Mouse (Mus musculus) right cerebral cortex, adult 18-20 months (tissue): ENCODE data around the gene Scn9a.
A peak's percentile ranks its signal among the peaks of the same experiment; 100 is the strongest.

Experiments used
- DNase-seq: peaks from one replicate; pipeline ENCODE4 v3.0.0; 2022; ENCODE audit warnings: mixed read lengths

Scn9a gene

DNA sequence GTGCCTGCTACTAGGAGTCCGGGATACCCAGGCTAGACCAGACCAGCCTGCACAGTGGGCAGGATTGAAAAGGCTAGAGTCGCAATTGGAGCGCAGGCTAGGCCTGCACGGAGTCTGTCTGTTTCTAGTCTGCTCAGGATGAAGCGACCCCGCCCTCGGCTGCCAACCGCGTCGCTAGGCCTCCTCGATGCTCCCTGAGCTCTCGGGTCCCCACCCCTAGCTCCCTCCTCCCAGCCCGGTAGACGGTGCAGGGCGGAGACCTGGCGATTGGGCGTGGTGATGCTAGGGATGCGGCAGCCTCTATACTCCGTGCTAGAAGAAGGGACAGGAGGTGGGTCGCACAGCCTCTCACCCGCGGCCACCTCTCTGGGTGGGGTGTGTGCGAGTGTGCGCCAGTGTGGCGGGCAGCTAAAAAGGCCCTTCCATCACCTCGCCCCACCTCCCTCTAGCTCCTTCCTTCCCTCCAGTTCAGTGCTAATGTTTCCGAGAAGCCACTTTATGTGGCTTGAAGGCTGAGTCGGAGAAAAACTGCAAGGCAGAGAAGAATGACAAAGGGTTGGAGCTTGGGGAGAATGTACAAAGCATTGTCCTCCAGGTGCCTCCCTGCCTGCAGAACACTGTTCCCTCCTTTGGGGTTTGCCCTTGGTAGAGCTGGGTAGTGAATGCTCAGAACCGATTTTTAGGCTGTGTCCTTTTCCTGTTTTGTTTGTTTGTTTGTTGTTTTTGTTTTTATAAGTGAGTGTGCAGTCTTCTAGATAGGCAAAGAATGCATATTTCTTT lies at the start of gene Scn9a:
Gene Scn9a (minus strand): TSS at position 383 of the 780 bp plus-strand sequence.
- peak; percentile 37 for DNase-seq

DNA sequence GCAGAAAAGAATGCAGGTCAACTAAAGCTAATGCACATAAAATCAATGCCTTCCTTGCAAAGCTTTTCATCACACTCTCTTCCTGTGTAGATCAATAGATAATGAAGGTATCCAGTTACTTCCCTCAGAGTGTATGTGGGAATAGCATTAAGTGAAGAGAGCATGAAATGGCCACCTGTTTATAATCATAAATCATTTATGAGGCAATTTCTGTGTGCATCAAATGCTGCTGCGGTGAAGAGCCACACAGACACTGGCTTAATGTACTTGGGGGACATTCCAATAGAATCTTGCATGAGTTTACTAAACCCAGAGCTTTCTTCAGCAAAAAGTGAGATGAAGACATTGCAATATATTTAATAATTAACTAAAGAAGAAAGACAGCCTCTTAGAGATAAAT lies 27.2 kb upstream of the Scn9a start:
- DNase-seq = no peak

DNA sequence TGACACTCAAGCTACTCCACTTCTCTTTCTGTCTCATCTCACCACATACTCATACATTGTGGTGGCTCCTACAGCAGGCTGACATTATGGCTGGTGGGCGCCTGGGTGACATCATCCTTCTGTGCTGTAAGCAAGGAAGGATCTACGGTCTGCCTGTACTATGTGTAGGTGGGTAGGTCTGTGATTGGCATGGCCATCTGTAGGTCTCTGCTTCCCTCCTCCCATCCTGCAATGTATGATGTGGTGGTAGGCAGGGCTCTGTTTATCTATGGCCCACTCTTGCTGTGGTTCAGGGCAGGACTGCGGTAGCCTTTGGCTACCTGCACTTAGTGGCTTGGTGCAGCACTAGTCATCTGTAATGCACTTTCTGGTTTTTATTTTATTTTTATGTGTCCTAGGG lies 21.7 kb upstream of the Scn9a start:
- no peak for DNase-seq

DNA sequence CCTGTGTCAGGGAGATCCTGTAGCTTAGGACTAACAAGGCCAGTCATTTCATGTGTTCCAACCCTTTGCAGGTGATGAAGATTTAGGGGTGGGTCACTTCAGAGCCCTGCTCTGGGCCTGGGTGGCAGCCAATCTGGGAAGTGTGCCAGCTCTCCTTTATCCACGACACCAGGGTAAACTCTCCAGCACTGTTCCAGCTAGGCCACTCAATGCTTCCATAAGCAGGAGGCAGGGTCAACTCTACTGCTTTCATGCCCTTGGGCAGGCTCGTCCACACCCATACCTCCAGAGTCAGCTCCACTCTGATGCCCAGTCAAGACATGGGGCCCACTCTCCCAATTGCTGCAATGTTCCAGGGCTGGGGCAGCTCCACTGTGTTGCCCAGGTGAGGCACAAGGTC lies 20.7 kb upstream of the Scn9a start:
- no peak for DNase-seq

DNA sequence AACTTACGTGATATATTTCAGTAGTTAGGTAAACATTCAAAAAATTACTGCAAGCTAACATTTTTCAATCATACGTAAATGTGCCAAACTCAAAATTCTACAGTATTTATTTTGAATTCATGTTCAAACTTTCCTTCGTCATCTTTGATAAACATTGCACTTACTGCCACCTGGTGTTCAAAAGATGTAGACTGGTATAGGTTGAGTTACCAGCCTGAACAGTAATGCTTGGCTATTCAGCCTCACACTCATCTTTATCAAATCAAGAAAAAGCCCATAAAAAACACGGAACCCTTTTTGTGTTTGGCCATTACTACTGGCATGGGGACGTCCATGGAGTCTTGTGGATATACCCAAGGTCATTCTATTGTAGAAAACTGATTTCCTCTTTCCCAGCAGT lies 9.6 kb upstream of the Scn9a start:
- DNase-seq = peak; percentile 8

DNA sequence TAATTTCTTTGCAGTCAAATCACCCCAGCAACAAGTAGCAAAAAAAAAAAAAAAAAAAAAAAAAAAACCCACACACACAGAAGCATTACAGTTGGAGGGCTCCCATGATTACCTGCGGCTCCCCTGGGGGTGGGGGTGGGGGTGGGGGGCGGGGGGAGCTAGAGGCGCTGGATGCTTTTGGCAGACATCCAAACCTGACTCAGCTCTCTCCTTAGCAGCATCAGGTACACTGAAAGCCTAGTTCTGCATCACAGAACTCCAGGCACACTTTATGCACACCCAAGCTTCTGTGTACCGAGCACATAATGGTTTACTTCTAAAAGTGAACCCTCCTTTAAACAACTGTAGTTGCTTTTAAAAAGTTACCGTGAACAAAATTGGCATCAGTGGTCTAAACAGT lies 2.0 kb downstream of the Scn9a start:
- no peak for DNase-seq

DNA sequence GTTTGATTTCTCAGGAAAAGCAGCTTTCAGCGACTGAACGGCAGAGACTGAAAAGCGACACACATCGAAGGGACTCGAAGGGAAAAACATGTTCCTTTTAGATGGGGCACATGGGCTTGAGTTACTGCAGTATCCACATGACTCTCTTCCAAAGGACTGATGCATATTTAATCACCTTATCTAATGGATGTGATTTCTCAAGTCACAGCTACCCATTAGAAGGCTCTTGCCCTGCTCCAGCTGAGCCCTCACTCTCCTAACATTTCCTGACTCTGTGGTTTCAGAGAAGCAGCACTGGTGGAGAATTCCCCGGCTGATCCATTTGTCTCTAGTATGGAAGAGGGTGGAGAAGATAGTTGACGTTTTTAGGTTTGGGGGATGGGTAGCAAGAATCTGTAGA lies 23.7 kb downstream of the Scn9a start:
- DNase-seq = no peak

DNA sequence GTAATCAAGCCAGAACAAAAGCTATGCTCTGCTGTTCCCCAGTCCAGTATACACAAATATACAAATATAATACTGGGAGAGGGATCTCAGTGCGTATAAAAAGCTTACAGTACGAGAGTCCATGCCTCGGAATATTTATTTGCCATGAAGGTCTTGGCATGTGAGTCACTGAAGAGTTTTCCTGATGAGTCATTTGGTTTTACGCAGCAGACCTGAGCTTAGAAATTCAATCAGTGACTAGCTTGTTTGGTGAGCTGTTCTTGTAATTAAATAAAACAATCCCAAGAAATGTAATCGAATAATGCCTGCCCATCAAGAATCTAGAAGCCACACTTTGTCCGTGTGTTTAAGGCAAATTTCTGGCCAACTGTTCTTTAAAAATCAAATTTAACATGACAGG lies 37.4 kb downstream of the Scn9a start:
- DNase-seq = no peak

DNA sequence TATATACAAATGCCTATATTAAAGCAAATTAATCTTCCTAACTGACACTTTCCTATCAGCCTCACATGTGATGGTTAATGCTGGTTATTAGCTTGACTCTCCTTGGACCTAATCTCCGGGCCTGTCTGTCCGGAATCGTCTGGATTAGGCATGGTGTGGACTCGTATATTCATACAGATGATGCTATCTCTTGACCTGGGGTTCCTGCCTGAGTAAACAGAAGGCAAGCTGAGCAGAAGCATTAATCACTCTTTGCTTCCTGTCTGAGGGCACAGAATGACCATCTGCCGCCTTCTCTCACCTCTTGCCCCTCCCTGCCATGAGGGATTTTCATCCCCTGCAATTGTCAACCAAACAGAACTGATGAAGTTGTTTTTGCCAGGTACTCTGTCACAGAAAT lies 38.6 kb downstream of the Scn9a start:
- no peak for DNase-seq

DNA sequence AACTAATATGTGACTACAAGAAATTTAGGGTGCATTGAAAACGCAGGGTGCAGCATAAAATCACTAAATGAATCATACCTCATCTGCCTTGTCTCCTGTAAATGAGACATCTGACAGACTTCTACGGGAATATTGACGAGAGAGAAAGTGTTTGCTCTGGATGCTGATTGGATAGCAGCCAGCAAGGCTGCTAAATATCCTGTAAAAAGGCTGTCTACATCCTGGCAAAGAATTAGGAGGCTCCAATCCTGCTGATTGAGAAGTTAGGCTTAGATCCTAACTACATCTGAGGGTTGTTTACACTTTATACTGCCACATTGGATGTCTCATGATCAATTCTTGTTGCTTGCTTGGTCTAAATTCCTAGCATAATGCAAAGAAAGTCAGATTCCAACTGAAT lies 44.6 kb downstream of the Scn9a start:
- DNase-seq = no peak

DNA sequence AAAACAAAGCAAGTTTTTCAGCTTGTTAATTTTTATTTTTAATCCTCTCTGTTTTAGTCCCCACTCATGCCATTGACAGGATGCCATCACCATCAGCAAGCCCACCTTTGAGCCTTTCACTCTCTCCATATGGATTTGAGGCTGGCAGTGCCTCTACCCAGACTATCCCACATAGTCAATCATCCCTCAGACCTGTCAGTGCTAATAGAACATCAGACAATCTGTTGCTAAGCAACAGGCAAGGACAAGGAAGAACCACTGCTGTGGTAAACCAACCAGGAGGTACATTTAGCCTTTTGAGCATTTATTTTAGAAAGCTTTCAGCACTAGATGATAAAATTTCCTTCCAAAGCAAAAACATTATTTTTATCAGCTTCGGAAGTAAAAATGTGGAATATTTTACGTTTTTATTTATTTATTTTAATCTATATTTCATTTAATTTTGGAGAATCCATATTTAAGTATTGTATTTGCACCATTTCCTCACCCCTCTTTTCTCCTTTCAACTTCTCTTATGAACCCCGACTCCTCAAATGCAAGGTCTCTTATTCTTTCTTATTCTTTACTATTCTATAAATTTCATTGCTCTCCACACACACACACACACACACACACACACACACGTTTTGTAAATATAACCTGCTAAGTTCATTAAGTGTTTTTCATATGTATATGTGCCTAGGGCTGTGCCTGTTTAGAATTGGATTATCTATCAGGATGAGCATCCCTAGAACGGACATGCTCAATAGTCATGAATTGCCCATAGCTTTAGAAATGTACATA lies 54.5 kb downstream of the Scn9a start:
- no peak for DNase-seq

DNA sequence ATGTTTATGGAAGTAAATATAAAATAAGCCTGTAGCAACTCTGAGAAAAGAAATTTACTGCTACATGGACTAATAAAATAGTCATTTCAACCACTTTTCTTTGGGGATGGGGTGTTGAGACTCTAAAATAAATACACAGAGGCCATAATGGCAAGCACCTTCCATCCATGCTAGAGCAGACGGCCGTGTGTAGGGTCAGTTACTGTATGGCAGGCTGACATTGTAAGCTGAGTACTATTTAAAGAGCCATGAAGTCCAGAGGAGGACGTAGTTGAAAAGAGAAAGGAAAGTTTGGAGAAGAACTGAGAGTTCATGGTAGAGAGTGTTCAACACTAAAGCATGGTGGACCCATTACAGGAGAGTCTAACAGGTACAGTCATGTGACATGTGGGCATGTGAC lies 86.5 kb downstream of the Scn9a start:
- no peak for DNase-seq

DNA sequence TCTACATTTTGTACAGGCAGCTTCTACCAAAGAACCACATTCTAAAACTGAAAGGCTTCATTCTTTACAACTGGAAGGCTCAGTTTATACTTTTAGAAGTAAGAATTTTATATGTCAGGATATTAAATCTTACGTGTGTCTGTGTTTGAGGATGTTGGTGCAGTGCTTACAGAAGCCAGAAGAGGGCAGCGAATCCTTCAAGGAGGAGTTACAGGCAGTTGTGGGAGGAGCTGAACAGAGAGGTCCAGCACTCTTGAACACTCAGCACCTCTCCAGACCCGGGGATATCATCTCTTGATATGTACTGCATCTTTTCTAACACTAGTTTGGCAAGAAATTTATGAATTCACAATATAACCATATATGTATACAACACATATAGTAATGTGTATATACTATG lies 114.8 kb downstream of the Scn9a start:
- DNase-seq = no peak

DNA sequence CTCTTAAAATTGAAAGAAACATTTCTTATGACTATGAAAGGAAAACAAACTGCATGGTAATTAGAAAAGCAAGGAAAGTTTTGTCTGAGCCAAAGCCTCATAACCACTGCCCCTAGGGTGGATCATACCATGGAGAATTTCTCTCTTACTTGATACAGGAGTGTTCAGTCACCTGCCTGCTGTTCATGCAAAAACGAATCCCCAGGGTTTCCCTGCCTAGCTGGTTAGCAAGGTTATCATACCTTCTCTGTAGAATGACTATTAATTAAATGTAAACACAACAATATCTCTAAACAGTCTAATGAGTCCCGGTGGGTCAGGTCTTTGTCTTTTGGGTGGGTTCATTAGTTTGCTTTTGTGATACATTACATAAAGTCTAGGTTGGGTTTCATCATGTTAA lies 123.3 kb downstream of the Scn9a start:
- no peak for DNase-seq

DNA sequence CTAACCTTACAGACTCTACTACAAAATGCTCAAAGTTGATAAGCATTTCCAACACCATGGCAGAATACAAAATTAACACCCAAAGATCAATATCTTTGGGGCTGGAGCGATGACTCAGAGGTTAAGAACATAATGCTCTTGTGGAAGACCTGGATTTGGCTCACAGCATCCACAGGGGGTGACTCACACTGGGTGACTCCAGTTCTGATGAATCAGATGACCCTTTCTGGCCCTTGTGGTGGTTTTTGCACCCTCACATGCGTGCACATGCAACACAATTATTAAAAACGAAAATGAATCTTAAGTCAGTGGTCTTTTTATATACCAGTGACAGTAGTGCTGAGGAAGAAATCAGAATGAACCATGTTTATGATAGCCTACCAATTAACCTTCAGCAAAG lies 126.7 kb downstream of the Scn9a start:
- no peak for DNase-seq

DNA sequence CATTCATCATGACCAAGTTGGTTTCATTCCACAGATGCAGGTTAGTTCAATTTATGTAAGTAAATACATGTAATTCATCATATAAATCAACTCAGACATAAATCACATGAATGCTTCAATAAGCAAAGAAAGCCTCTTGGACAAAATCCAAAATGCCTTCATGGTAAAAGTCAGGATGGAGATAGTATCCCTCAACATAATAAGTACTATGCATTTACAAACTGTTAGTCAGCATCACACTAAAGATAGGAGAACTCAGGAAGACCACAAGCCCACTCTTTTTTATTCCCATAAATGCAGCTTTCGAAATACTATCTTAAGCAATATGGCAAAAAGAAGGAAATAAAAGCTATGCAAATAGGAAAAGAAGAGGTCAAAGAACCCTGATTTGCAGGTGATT lies 127.1 kb downstream of the Scn9a start:
- DNase-seq = no peak

DNA sequence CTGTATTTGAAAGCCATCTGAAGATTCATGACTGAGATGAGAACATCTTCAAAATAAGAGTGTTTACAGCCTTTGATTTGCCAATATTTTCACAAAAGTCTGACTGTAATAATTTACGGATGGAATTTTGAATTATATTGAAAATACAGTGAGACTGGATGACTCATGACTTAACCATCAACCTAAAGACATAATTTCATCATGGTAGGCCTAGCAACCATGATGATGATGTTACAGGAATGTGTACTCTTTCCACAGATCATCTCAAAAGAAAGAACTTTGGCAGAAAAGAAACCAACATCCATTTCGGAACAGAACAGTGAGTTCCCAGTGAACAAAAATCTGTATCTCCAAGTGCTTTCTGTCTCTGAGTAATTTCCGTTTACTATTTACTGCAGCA lies 132.6 kb downstream of the Scn9a start:
- no peak for DNase-seq

DNA sequence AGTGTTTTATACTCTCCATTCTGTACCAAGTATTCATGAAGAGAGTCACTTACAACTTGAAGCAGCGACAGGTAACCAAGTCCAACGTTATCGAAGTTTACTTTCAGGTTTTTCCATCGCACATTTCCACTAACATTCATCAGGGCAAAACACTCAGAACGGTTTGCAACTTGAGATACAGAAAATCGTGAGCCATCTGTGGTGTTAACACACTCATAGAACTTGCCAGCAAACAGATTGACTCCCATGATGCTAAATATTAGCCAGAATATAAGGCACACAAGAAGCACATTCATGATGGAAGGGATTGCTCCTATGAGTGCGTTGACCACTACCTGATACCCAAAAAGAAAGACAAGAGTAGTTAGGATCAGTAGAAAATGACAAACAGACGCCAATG lies 140.2 kb downstream of the Scn9a start:
- DNase-seq = no peak

DNA sequence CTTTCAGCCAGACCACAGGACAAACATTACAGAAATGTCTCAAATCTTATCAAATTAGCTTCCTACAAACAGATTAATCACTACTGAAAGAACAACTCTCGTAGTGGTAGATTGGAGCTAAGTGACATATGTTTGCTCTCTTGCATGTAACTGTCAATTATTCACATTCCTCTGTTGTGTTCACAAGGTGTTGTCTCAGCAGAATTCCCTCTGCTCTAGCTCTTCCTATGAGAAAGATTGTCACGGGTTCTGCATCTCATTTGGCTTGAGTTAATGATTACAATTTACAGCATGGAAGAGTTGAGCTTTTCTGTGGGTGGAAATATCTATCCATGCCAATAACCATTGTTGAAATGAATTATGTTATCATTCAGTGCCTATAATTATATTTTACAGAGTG lies 156.4 kb downstream of the Scn9a start:
- DNase-seq = no peak

DNA sequence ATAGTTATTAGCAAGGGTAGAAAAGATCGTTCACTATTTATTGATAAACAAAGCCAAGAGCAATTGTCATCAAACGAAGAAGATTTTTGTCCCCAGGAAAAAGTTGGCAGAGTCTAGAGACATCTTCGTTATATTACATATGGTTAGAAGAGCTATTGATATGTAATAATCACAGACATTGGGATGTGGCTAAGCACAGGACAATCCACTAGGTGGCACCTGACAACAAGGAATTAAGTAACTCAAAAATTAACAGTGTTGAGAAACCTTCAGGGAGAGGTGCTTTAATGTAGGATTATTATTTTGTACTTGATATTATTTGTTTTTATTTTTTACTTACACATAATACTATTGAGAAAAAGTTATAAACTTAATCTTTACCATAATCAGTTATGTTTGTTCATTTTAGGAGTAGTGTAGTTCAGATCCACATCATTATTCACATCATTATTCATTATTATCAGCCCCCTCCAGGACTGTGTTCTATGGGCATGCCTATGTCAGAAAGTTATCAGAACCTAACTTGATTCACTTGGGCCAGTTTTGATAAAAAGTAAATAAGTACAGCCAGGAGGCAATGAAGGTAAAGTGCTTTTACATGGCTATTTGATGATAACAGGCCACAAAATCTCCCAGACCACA lies 161.5 kb downstream of the Scn9a start:
- peak; percentile 20 for DNase-seq

DNA sequence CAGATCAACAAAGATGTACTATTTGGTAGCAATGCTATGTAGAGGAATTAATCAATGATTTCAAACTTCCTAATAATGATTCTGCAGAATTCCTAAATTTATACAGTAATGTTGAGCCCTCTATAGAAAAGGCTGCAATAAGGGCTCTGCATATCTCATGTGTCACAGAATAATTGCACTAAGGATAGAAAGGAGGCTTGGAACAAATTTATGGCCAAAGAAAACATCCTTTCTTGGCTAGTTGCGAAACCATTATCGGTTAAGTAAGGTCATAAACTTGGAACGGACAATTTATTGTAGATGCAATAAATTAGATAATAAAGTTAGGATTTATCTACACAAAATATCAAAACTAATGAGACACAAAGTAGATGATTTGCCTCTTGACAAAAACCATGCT lies 169.3 kb downstream of the Scn9a start:
- DNase-seq = no peak

DNA sequence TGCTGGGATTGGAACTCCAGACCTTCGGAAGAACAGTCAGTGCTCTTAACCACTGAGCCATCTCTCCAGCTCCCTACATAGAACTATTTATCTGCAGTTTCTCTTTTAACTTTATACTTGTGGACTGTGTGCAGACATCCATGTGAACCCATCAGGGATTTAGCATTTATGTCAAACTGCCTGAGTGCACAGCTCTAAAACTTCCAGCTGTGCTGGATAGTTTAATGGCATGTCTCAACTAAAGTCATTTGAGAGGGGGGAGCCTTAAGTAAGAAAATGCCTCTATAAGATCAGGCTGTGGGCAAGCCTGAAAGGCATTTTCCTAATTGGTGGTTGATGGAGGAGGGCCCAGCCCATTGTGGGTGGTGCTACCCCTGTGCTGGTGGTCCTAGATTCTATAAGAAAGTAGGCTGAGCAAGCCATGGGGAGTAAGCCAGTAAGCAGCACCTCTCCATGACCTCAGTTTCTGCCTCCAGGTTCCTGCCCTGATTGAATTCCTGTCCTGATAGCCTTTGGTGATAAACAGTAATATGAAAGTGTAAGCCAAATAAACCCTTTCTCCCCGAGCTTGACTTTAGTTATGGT lies 169.8 kb downstream of the Scn9a start:
- DNase-seq = no peak

DNA sequence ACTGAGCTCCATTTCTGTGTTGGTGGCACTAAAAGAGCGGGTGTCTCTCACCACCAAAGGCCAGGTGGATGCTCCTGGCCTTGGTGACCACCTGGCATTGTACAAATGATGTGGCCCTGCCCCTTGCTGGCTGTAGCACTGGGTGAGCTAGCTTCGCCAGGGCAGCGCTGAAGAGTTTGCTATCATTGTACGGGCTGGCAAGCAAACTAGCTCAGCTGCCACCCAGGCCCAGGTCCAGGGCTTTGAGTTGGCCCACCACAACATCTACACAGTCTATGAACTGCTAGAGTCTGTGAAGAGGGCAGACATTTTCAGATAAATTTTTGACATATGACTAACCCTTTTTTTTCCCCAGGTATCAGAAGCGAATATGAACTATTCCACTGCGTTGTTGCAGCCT lies 170.8 kb downstream of the Scn9a start:
- no peak for DNase-seq

DNA sequence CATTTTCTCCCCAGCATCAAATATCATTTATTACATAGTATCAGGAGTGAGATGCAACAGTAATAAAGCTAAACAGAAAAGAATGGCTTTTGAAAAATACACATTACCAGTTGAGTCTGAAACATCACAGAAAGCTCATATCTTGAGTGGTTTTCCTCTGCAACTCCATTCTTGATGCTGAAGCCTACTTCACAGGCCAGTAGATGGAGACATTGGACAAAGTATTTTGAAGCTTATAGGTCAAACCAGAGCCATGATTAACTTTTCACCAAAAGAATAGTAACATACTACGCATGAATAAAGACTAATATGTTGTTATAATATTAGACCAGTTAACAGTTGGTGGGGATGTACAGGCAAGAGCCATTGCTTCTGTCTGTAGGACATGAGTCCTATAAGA lies 172.3 kb downstream of the Scn9a start:
- no peak for DNase-seq
